Mouse (Mus musculus) CH12.LX (cell line): ENCODE results near the gene Gna15. TPM values are rescaled to one million over a fixed set of nuclear protein-coding genes. Genes with fewer than 3 reads are reported as not detected.

ENCODE experiments used
- DNase-seq: peaks from one replicate; pipeline ENCODE4 v3.0.0-alpha.2; 2013; ENCODE audit errors: extremely low read depth
- H3K27ac ChIP-seq: 2 replicates; pipeline ENCODE4 v1.5.1; 2012; ENCODE audit warnings: low read depth, mild to moderate bottlenecking, control low read depth, moderate library complexity; ENCODE audit not compliant: insufficient read depth
- H3K27me3 ChIP-seq: replicated peaks from 2 replicates; pipeline ENCODE3; 2012; ENCODE audit warnings: inconsistent platforms
- H3K36me3 ChIP-seq, 2 experiments: replicated peaks in 1 of 2; 2 replicates each; pipeline versions ENCODE3 to v1.6.1; 2012; ENCODE audit warnings: inconsistent platforms in 1 of 2, low read length in 1 of 2, mild to moderate bottlenecking in 1 of 2, mixed read lengths in 1 of 2, moderate library complexity in 1 of 2; ENCODE audit not compliant: control insufficient read depth in 1 of 2, insufficient read depth in 1 of 2
- H3K4me1 ChIP-seq, 2 experiments: 2 replicates each; pipeline ENCODE4 v1.6.1; 2012; ENCODE audit warnings: inconsistent platforms in 1 of 2, moderate library complexity in 1 of 2; ENCODE audit not compliant: insufficient read depth in 2 of 2, control insufficient read depth in 1 of 2
- H3K4me2 ChIP-seq: 2 replicates; pipeline ENCODE4 v1.6.1; 2012; ENCODE audit warnings: low read depth, mild to moderate bottlenecking, control low read depth; ENCODE audit not compliant: poor library complexity, insufficient read depth, severe bottlenecking
- H3K4me3 ChIP-seq, 3 experiments: fragments of 150-350 bp in 1 of 3; sonication (generic) in 1 of 3; replicated peaks in 1 of 3; 2 replicates each; pipeline versions ENCODE3 to v1.5.1; 2011 to 2012; ENCODE audit warnings: low read depth in 2 of 3, low read length in 2 of 3, mild to moderate bottlenecking in 2 of 3, moderate library complexity in 2 of 3, control low read depth in 1 of 3, improper control_type of control experiment in 1 of 3, inconsistent platforms in 1 of 3, mixed read lengths in 1 of 3; ENCODE audit not compliant: poor library complexity in 1 of 3
- H3K79me2 ChIP-seq: replicated peaks from 2 replicates; pipeline ENCODE4 v1.6.1; 2012; ENCODE audit warnings: mild to moderate bottlenecking, moderate library complexity; ENCODE audit not compliant: control insufficient read depth, poor library complexity, insufficient read depth, severe bottlenecking; ENCODE audit errors: extremely low read depth
- H3K9ac ChIP-seq: 2 replicates; pipeline ENCODE4 v1.6.1; 2012; ENCODE audit warnings: low read depth, mild to moderate bottlenecking, control low read depth, moderate library complexity; ENCODE audit not compliant: insufficient read depth
- H3K9me3 ChIP-seq: replicated peaks from 2 replicates; pipeline ENCODE3; 2012; ENCODE audit warnings: low read length, inconsistent platforms, mixed read lengths
- BHLHE40 ChIP-seq: IDR thresholded peaks from 2 replicates; pipeline ENCODE4 v1.6.1; 2011; ENCODE audit warnings: mild to moderate bottlenecking, low read depth, low read length, improper control_type of control experiment
- CHD1 ChIP-seq: IDR thresholded peaks from 2 replicates; pipeline ENCODE4 v1.6.1; 2012; ENCODE audit warnings: low read depth, low read length, improper control_type of control experiment, inconsistent platforms
- CTCF ChIP-seq, 2 experiments: IDR thresholded peaks in 1 of 2; conservative IDR thresholded peaks in 1 of 2; 2 replicates each; pipeline ENCODE4 v1.5.1; 2011 to 2012; ENCODE audit warnings: low read depth in 2 of 2, low read length in 2 of 2, improper control_type of control experiment in 1 of 2, inconsistent platforms in 1 of 2, mild to moderate bottlenecking in 1 of 2, moderate library complexity in 1 of 2
- ELF1 ChIP-seq: IDR thresholded peaks from 2 replicates; pipeline ENCODE4 v1.6.1; 2014; ENCODE audit warnings: low read depth, mild to moderate bottlenecking, inconsistent platforms, low read length, improper control_type of control experiment
- ETS1 ChIP-seq: conservative IDR thresholded peaks from 2 replicates; pipeline ENCODE4 v1.6.1; 2012; ENCODE audit warnings: low read depth, mild to moderate bottlenecking, inconsistent platforms, low read length, improper control_type of control experiment, moderate library complexity
- GABPA ChIP-seq: IDR thresholded peaks from 2 replicates; pipeline ENCODE4 v1.6.1; 2012; ENCODE audit warnings: low read depth, low read length, improper control_type of control experiment, inconsistent platforms; ENCODE audit not compliant: insufficient replicate concordance
- JUND ChIP-seq: conservative IDR thresholded peaks from 2 replicates; pipeline ENCODE4 v1.6.1; 2011; ENCODE audit warnings: low read depth, low read length, improper control_type of control experiment
- MAFK ChIP-seq: IDR thresholded peaks from 2 replicates; pipeline ENCODE4 v1.6.1; 2011; ENCODE audit warnings: low read length, improper control_type of control experiment; ENCODE audit not compliant: insufficient replicate concordance
- MEF2A ChIP-seq: IDR thresholded peaks from 2 replicates; pipeline ENCODE4 v1.6.1; 2014; ENCODE audit warnings: low read depth, mild to moderate bottlenecking, inconsistent platforms, low read length, improper control_type of control experiment, borderline replicate concordance
- POLR2AphosphoS2 ChIP-seq: IDR thresholded peaks from 2 replicates; pipeline ENCODE4 v1.6.1; 2011; ENCODE audit warnings: low read depth, low read length, improper control_type of control experiment
- RAD21 ChIP-seq: IDR thresholded peaks from 2 replicates; pipeline ENCODE4 v1.6.1; 2011; ENCODE audit warnings: low read depth, mild to moderate bottlenecking, low read length, improper control_type of control experiment, moderate library complexity
- RCOR1 ChIP-seq: conservative IDR thresholded peaks from 2 replicates; pipeline ENCODE4 v1.6.1; 2012; ENCODE audit warnings: low read depth, mild to moderate bottlenecking, inconsistent platforms, low read length, improper control_type of control experiment
- SIN3A ChIP-seq: IDR thresholded peaks from 2 replicates; pipeline ENCODE4 v1.6.1; 2012; ENCODE audit warnings: low read length, improper control_type of control experiment, inconsistent platforms
- SMC3 ChIP-seq: IDR thresholded peaks from 2 replicates; pipeline ENCODE4 v1.6.1; 2011; ENCODE audit warnings: low read depth, low read length, improper control_type of control experiment
- TBP ChIP-seq: conservative IDR thresholded peaks from 2 replicates; pipeline ENCODE4 v1.6.1; 2011; ENCODE audit warnings: low read depth, low read length, improper control_type of control experiment
- TCF12 ChIP-seq: IDR thresholded peaks from 2 replicates; pipeline ENCODE4 v1.6.1; 2014; ENCODE audit warnings: low read depth, mild to moderate bottlenecking, inconsistent platforms, low read length, improper control_type of control experiment
- UBTF ChIP-seq: IDR thresholded peaks from 2 replicates; pipeline ENCODE4 v1.6.1; 2012; ENCODE audit warnings: low read depth, mild to moderate bottlenecking, inconsistent platforms, low read length, improper control_type of control experiment, moderate library complexity
- USF1 ChIP-seq: IDR thresholded peaks from 2 replicates; pipeline ENCODE4 v1.6.1; 2014; ENCODE audit warnings: low read depth, mild to moderate bottlenecking, inconsistent platforms, low read length, improper control_type of control experiment
- USF2 ChIP-seq: conservative IDR thresholded peaks from 2 replicates; pipeline ENCODE4 v1.6.1; 2011; ENCODE audit warnings: low read depth, low read length, improper control_type of control experiment
- ZMIZ1 ChIP-seq: IDR thresholded peaks from 2 replicates; pipeline ENCODE4 v1.6.1; 2012; ENCODE audit warnings: low read depth, mild to moderate bottlenecking, inconsistent platforms, low read length, improper control_type of control experiment
- ZNF384 ChIP-seq: IDR thresholded peaks from 2 replicates; pipeline ENCODE4 v1.6.1; 2012; ENCODE audit warnings: low read depth, low read length, improper control_type of control experiment, inconsistent platforms
- dilution Hi-C: fragments of 300-500 bp; cut with MboI; formaldehyde crosslinking; loops from 2 replicates; pipeline ENCODE4 v1.14.3; 2020; ENCODE audit warnings: low sequenced_read_pairs; ENCODE audit not compliant: extremely low pct_unique_long_range_greater_than_20kb, extremely low pct_ligation_motif_present
- in situ Hi-C: fragments of 300-500 bp; cut with MboI; formaldehyde crosslinking; loops from 3 replicates; pipeline ENCODE4 v1.14.3; 2019; ENCODE audit warnings: low sequenced_read_pairs, low pct_ligation_motif_present, low pct_unique_long_range_greater_than_20kb, mixed read lengths
- polyA plus RNA-seq: library from polyadenylated mRNA; unstranded; fragments of >175 nt; gene quantifications from 2 replicates; pipeline ENCODE4 v1.2.1, GENCODE M21; 2012; ENCODE audit warnings: low read depth; ENCODE audit not compliant: insufficient read length
- total RNA-seq, 2 experiments: library from RNA; depleted of rRNA; stranded (reverse); fragments of 300-350 nt in 1 of 2; fragments of >200 nt in 1 of 2; gene quantifications; 2 replicates each; pipeline ENCODE4 v1.2.3; 2012 to 2014

Gene Gna15
- total and polyA plus RNA-seq, 3 experiments, result 5.2 to 10.0 (median 5.2) TPM

GRCm38 (mm10) chr10:81492606-81493240 lies 31.3 kb downstream of the Gna15 start:
- DNase-seq, result no peak
- Histone ChIP-seq H3K9ac (no peak overlapping the region), H3K36me3 (peaks cover 51 to 70% of the 10 kb centered on the region in 2 experiments), H3K9me3 (no peaks in the 10 kb centered on the region), H3K4me2 (no peak overlapping the region), H3K27me3 (no peaks in the 10 kb centered on the region), H3K4me3 (no peak overlapping the region), H3K79me2 (peaks cover 25% of the 10 kb centered on the region), H3K4me1 (peaks cover 14 to 27% of the 10 kb centered on the region in 2 experiments), H3K27ac (no peak overlapping the region)
- TF ChIP-seq ELF1 (no peak), MAFK (no peak), ZMIZ1 (no peak), BHLHE40 (no peak), UBTF (no peak), CHD1 (no peak), USF1 (no peak), POLR2AphosphoS2 (no peak), SMC3 (no peak), ETS1 (no peak), CTCF (conservative IDR thresholded peaks at IDR 0.05 in 1 of 2, IDR thresholded peaks at IDR 0.05 in 1 of 2; ENCODE audit: low read depth in 2 of 2, low read length in 2 of 2) (no peak), ZNF384 (no peak), MEF2A (no peak), USF2 (no peak), TCF12 (no peak), JUND (no peak), TBP (no peak), SIN3A (no peak), GABPA (no peak)
- dilution Hi-C loops, result no loop called here
- in situ Hi-C loops, result loop anchor here (10.0 kb wide), 1 partner anchor 112 kb away; the partner anchor contains the start of genes BC025920 and Tle6

- TF ChIP-seq SIN3A (no peak), RAD21 (no peak), MAFK (no peak), RCOR1 (no peak), JUND (no peak), UBTF (no peak), ELF1 (no peak), SMC3 (no peak), CTCF (conservative IDR thresholded peaks at IDR 0.05 in 1 of 2, IDR thresholded peaks at IDR 0.05 in 1 of 2; ENCODE audit: low read depth in 2 of 2, low read length in 2 of 2) (no peak)
- peaks cover 68 to 87% of the 10 kb centered on the region in 2 experiments for H3K36me3 ChIP-seq
- H3K4me2 ChIP-seq, result no peak overlapping the region
- H3K79me2 ChIP-seq, result peaks cover 25% of the 10 kb centered on the region
- no peak overlapping the region for H3K4me3 ChIP-seq
- dilution Hi-C loops, result no loop called here
- no peak for DNase-seq
- H3K27me3 ChIP-seq, result no peaks in the 10 kb centered on the region
- H3K9ac ChIP-seq, result no peak overlapping the region
- H3K27ac ChIP-seq, result no peak overlapping the region
- in situ Hi-C loops, result loop anchor here (10.0 kb wide), 1 partner anchor 114 kb away; the partner anchor contains the start of genes BC025920 and Tle6
- no peaks in the 10 kb centered on the region for H3K9me3 ChIP-seq
- peaks cover 11 to 19% of the 10 kb centered on the region in 2 experiments for H3K4me1 ChIP-seq
Observed at GRCm38 (mm10) chr10:81491018-81491417, 33.0 kb downstream of the Gna15 start.
